Mouse (Mus musculus): Measurements from ENCODE around the gene Krt8.

Krt8 gene

DNA sequence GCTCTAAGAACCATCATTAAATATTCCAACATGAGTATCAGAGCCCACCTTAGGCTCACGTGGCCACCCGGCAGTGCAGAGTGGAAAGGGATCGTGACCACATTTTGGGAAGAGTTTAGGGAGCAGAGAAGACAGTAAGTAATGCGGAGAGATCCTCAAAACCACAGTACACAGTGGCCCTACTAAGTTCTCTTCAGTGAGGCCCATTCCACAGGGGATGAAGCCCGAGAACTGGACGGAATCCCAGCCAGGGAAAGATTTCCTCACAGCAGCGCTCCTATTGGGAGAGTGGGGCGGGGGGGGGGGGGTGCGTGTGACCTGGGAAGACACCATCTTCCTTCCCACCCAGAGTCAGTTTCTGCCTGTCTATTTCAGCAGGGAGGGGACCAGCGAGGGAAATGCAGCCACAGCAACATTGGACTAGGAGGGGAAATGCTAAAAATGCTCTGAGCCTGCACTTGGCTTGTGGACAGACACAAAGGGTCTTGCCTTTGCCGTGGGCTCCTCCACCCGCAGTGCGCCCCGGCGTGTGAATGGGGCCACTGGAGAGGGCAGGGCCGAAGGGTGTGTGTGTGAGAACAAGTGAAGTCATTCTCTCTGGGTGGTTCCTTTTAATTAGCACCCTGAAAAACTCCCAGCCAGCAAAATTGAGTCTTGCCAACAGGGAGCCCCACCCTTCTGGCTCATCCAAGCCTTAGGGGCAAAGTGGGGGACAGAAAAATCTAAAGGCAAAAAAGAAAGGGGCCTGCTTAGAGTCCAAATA, 30.0 kb downstream of the Krt8 start:
- no peak for DNase-seq

DNA sequence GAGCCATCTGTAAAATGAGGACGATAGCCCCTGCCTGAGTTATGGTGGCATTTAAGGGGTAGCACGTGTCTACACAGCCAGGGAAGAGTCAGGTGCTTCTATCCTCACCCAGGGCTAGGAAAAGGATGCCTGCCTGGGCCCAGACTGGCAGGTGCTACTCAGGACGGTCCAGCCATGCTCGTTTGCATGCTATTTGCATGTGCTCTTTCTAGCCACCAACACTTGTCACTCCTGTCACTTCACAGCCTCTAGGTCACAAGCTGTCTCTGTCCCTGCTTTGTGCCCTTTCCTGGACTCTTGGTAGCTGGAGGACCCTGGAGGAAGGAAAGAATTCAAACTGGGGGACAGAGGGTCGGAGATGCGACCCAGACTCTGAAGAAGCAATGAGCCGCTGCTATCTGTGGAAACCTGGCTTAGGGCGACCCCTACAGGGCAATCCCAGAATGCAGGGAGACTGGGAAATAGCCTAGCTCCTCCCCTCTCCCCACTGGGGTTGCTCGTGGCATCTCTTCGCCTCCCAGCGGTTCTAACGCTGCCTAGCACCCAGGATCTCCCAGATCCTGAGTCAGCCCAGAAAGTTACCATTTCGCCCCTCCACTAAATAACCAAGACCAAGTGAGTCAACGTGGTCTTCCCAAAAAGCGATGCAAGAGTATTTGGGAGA, 30.7 kb downstream of the Krt8 start:
- DNase-seq, result peak; percentile 84 to 87

DNA sequence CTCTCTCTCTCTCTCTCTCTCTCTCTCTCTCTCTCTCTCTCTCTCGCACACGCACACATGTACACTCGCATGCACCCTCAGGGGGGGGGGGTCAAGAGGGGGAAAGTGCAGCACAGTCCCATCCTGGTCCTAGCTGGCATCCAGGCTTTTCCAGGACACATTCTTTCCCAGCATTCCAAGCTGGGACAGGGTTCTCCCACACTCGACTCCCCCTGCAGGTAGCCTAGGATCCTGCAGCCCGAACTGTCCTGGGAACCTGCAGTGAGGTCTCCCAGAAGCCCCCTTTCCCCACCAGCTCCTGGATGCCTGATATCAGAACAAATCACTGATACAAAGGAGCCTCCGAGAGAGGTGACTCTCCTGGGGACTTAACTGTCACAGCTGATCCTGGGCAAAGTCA, 33.7 kb downstream of the Krt8 start:
- DNase-seq, result no peak

DNA sequence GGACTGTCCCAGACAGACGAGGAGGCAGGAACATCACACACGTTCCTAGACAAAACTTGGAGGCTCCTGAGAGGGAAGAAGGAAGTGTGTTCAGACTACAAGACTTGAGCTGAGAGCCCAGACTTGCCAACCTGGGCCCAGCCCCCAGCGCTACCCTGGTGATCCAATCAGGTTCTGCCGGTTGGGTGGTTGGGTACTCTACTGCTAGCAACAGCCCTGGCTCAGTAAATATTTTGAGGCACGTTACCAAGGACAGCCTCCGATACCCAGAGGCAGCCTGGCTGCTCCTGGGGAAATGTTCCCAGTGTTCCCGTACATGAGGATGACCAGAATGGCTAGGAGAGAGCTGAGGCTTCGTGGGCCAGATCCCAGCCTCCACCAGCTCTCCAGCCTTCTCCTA, 37.5 kb downstream of the Krt8 start:
- no peak for DNase-seq

DNA sequence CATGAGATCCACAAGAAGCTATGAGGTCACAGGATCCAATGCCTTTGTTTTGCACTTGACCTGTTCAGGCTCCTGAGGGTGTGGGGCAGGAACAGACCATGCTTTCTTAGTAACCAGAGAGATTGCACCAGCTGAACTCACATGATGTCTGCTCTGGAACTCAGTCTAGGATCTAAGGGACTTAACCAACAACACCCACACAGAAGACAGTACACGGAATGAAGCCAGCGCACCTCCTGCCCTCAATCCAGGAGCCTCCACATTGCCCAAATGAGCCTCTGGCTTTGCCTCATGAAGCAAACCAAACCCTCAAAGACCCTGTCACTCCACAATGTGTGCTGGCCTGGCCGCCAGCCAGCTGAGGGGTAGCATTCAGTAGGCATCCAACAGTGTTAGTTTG, 45.4 kb downstream of the Krt8 start:
- DNase-seq, result no peak

DNA sequence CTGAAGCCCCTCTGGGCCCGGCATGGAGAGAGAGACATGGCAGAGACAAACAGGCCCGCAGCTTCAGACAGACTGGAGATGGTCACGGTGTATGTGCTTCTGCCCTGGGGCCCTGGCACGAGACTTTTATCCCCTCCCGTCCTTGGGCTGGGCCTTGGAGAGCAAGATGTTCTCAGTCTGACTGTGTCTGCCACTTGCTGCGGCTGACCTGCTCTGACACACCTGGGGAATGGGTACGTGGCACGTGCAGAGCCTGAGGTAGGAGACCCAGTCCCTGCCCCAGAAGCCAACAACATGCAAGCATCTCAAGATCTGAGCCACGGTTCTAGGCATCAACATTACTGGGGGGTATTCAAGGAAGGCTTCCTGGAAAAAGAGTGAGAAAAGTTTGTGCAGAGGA, 50.1 kb downstream of the Krt8 start, which contains the start of gene Krt78:
TSS of gene Krt78 (minus strand) at position 101 of the 400 bp plus-strand sequence.
- DNase-seq, result no peak

DNA sequence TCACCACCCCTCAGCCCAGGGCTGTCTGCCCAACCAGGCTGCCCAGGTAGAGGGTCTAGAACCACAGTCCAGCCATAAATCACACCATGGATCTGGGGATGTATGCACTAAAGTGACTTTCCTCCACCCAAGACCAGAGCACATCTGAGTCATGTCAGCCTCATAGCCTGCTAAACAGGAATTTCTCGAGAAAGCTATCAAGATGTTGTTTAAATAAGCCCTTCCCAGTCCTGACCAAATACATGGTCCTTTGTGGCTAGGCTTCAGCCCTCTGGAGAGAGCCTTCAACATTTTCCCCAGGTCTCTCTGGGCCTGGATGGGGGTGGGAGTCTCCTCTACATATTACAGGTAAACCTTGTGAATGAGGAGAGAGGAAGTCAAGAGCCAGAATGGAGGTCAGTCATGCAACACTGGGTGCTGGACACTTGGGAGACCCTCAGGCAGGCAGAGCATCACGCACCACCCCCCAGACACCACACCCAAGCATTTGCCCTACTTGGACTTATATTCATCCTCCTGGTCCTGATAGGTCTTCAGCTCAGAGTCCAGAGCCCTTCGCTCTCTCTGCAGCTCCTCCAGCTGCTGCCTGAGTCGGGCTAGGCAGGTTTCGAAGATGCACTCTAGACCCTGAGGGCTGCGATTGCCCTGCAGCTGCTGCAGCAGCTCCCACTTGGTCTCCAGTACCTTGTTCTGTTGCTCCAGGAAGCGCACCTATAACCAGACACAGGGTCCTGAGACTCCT, 51.4 kb downstream of the Krt8 start:
- DNase-seq, result no peak
